Mouse (Mus musculus): ENCODE measurements around the gene 1500011B03Rik.

DNA sequence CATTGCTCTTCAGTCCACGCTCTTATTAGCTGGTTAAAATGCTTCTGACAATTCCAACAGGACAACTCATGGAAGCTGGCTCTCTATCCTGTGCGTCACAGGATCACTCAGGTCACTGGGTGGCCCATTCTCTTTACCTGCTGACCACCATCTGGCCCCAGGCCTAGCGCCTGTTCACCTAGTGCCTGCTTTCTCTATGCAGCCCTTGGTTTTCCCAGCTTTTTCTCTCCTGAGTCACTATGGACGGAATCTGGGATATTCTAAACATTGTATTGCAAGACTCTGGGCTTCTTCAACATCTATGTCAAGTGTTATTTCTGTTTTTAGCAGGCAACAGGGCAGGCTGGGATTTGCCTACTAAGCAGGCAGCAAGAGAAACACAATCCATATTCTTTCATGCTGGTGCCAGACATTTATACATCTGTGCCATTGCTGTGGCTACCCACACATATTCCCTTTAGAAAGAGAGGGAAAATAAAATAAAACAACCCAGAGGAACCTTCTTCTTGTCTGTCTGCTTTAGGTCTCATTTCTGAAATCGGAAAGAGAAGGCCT is 63.7 kb downstream of the 1500011B03Rik start:
- TF ChIP-seq CTCF (IDR thresholded peaks at IDR 0.05; ENCODE audit: borderline replicate concordance, control insufficient read depth, extremely low read depth, insufficient read depth, low read length, poor library complexity) (no peak), POLR2A (IDR thresholded peaks at IDR 0.05; ENCODE audit: control insufficient read depth, extremely low read depth, insufficient read depth, low read length, poor library complexity) (no peak)
